Mouse (Mus musculus) neutrophil, adult 65 days (primary cell): ENCODE data around the gene 2310034C09Rik. TPM values are rescaled to one million over a fixed set of nuclear protein-coding genes. Genes with fewer than 3 reads are reported as not detected.

Source experiments
- total RNA-seq: library from RNA; stranded (reverse); gene quantifications from 2 replicates; pipeline ENCODE4 v1.2.4, GENCODE M21; 2023

2310034C09Rik gene
- total RNA-seq: not detected in 2 replicates

DNA sequence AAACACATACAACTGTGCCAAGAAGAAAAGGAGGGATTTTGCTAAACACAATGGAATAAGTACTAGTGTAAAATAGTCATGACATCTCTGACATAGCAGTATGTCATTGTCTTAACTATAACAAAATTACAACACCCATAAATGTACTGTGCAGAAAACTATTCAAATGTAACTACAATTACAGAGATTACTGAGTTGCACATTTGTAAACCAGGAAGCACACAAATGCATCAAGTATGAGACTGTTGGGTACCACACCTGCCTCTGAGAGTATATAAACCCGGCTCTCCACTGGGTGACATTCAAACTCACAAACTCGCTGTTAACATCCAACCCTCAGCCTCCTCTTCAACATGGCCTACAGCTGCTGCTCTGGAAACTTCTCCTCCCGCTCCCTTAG is at the start of gene 2310034C09Rik:
2310034C09Rik (plus strand) TSS at position 301 of the 400 bp plus-strand sequence.

DNA sequence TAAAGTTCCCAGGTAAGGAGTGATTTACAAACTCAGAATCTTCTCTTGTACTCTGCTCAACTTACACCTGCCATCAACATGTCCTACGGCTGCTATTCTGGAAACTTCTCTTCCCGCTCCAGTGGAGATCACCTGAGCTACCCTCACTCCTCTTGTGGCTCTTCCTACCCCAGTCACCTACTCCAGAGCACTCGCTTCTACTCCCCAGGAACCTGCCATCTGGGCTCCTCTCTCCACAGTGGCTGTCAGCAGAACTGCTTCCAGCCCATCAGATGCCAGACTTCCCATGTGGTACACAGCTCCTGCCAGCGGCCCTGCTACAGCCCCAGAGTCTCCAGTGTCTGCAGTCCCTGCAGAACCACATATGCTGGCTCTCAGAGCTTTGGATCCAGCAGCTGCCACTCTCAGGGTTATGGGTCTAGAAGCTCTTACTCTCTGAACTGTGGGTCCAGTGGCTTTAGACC is 29.8 kb upstream of the 2310034C09Rik start, which contains the start of gene Krtap13-1:
Krtap13-1 (plus strand) TSS at position 51 of the 464 bp plus-strand sequence.

DNA sequence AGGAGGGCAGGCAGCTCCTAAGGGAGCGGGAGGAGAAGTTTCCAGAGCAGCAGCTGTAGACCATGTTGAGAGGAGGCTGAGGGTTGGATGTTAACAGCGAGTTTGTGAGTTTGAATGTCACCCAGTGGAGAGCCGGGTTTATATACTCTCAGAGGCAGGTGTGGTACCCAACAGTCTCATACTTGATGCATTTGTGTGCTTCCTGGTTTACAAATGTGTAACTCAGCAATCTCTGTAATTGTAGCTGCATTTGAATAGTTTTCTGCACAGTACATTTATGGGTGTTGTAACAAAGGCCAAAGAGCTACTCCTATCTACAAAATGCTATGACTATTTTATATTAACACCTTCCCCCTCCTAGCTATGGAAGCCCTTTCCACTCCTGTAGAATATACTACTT is 7.1 kb upstream of the 2310034C09Rik start, which contains the start of gene Krtap13:
Krtap13 (minus strand) TSS at position 101 of the 400 bp plus-strand sequence.

DNA sequence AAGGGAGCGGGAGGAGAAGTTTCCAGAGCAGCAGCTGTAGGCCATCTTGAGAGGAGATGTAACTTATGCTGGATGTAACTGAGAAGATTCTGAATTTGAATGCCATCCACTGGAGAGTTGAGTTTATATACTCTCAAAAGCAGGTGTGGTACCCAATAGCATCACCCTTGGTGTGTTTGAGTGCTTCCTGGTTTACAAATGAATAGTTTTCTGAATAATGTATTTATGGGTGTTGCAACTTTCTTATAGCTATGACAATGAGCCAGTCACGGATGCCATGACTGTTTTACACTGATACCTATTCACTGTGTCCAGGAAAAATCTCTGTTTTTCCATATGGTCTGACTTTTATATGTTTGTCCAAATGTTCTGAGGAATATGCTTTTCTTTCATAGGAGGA is 15.5 kb downstream of the 2310034C09Rik start, which contains the start of gene 2310057N15Rik:
2310057N15Rik (minus strand) TSS at position 101 of the 400 bp plus-strand sequence.

DNA sequence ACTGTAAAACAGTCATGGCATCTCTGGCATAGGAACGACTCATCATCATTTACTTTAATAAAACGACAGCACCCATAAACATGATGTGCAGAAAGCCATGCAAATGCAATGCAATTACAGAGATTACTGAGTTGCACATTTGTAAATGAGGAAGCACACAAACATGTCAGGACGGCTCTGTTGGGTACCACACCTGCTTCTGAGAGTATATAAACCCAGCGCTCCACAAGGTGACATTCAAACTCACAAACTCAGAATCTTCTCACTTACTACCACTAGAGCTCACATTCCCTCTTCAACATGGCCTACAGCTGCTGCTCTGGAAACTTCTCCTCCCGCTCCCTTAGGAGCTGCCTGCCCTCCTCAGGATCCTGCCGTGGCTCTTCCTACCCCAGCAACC is 18.9 kb downstream of the 2310034C09Rik start, which contains the start of gene Gm5965:
Gm5965 (plus strand) TSS at position 301 of the 400 bp plus-strand sequence.

Other genes starting within 250 kb of the 2310034C09Rik start
- not detected in 2 replicates for gene Cldn8, start 195.7 kb upstream of the 2310034C09Rik start, total RNA-seq
- gene Krtap24-1, start 146.6 kb upstream of the 2310034C09Rik start, total RNA-seq: not detected in 2 replicates
- gene 2310079G19Rik, start 131.2 kb upstream of the 2310034C09Rik start, total RNA-seq: not detected in 2 replicates
- not detected in 2 replicates for gene Krtap26-1, start 111.1 kb upstream of the 2310034C09Rik start, total RNA-seq
- not detected in 2 replicates for gene Krtap27-1, start 87.2 kb upstream of the 2310034C09Rik start, total RNA-seq
- not detected in 2 replicates for gene 2310061N02Rik, start 50.9 kb upstream of the 2310034C09Rik start, total RNA-seq
- gene Krtap13-1, start 30.0 kb upstream of the 2310034C09Rik start, total RNA-seq: not detected in 2 replicates
- not detected in 2 replicates for gene Krtap13, start 7.2 kb upstream of the 2310034C09Rik start, total RNA-seq
- not detected in 2 replicates for gene 2310057N15Rik, start 15.4 kb downstream of the 2310034C09Rik start, total RNA-seq
- not detected in 2 replicates for gene Gm5965, start 19.0 kb downstream of the 2310034C09Rik start, total RNA-seq
- gene Gm20741, start 53.4 kb downstream of the 2310034C09Rik start, total RNA-seq: not detected in 2 replicates
- gene Krtap15, start 61.4 kb downstream of the 2310034C09Rik start, total RNA-seq: not detected in 2 replicates
- not detected in 2 replicates for gene Krtap14, start 67.3 kb downstream of the 2310034C09Rik start, total RNA-seq
- gene Krtap19-1, start 110.6 kb downstream of the 2310034C09Rik start, total RNA-seq: not detected in 2 replicates
- gene Krtap19-2, start 115.4 kb downstream of the 2310034C09Rik start, total RNA-seq: not detected in 2 replicates
- gene Krtap19-3, start 119.2 kb downstream of the 2310034C09Rik start, total RNA-seq: not detected in 2 replicates
- not detected in 2 replicates for gene Krtap19-4, start 126.2 kb downstream of the 2310034C09Rik start, total RNA-seq
- gene Krtap19-5, start 137.6 kb downstream of the 2310034C09Rik start, total RNA-seq: not detected in 2 replicates
- gene Krtap19-9b, start 173.4 kb downstream of the 2310034C09Rik start, total RNA-seq: not detected in 2 replicates
- gene Krtap16-3, start 204.0 kb downstream of the 2310034C09Rik start, total RNA-seq: not detected in 2 replicates